Mouse (Mus musculus): ENCODE data around the gene Slit3.

Gene Slit3

DNA sequence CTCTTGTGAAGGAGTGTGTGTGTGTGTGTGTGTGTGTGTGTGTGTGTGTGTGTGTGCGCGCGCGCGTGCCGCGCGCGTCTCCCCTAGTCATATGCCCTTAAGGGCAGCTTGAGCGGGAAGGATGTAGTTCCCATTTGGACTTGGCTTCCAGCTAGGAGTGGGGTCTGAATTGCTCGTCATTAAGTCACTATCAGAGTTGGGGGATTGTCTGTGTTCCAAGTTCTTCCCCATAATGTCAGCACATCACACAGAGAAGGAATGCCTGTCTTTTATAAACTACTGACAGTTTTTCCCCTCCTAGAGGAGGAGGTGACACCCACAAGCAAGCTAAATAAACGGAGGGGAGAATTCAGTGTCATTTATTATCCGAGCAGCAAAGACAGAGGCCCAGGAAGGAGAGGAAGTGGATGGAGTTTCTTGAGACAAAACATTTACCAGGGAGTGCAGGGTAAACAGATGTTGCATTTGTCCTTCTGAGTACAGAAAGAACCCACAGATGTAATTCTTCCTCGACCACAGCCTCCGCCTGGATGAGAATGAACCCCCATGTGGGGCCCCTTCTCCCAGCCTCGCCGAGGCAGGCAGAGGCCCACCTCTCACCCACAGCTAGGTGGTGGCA is 3.6 kb downstream of the Slit3 start:
- DNase-seq (ENCODE audit: low spot score): no peak

DNA sequence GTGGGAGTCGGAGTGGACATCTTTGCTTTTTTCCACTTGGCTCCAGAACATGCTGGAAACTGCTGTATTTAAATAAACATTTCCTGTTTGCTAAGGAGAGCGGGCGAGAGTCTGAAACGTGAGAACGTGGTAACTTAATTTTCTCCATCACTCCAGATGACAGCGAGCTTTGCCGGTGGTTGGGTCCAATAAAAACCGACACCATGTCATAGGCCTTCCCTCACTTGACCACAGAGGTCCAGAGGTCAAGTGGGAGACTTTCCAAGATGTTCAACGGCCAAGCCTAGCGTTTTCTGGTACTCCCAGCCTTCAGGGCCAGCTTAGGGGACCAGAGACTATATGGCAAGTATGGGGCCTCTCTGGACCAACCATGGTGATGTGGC is 4.1 kb downstream of the Slit3 start:
- DNase-seq (ENCODE audit: low spot score): no peak

DNA sequence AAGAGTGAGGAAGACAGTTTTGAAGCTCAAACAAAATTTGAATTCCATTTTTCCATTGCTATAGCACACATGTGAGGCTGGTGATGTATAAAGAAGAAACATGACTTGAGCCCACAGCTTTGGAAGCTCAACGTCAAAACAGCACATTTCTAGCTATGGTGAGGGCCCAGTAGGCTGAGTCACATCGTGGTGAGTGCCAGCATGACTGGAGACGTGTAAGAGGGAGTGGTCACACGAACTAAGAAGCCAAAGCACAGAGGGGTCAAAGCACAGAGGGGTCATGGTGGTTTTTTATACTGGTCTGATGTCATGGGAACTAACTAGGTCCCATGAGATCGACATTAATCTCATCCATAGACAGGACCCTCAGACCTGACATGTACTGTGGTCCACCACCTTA is 10.7 kb downstream of the Slit3 start:
- DNase-seq (ENCODE audit: low spot score): no peak

DNA sequence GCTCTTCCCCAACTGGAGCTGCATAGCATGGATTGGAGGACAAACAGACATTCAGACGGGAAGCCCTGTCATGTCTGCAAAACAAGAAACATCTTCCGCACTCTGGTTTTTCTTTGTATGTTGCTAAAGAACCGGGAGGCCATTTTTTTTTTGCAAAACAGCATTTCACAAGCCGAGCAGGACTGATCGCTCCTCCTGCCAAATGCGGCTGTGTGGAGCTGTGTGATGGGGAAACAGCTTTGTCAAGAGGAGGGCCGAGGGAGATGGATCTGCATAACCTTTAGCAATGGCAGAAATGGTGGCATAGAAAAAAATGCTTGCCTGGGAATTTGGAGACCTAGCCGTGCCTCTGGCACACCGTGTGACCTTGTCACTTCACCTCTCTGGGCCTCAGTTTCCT is 15.6 kb downstream of the Slit3 start:
- no peak for DNase-seq (ENCODE audit: low spot score)

DNA sequence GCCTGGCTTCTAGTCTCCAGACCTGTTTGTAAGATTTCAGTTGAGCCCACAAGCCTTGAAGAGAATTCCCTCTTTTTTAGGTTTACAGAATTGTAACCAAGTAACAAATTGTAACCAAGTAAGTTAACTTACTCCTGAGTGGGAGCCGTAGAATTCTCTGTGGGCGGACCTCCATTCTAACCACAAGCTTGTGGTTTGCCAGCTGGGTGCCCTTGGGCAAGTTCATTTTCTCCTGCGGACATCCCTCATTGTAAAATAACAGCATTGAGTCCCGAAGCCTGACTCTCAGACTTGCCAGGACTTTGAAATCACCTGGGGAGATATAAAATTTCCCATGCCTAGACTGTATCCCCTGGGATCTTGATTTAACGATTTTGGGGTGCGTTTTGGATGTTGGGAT is 19.1 kb downstream of the Slit3 start:
- DNase-seq (ENCODE audit: low spot score): no peak

DNA sequence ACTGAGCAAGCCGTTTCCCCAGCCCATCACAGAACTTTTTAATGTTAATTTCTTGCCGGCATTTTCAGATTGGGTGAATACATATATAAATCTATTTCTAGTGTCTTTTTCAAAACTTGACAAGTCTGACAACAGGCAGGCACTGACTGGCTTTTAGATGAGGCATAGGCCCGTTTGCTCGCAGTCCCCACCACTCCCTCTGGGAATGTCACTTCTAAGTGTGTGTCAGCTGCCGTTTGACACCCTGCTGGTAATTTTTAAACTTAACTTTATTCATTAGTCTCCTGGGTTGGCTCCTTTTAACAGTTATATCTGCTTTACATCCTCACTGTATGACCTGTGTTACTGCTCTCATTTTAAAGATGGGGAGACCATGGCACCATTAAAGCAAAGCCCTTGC is 21.2 kb downstream of the Slit3 start:
- no peak for DNase-seq (ENCODE audit: low spot score)

DNA sequence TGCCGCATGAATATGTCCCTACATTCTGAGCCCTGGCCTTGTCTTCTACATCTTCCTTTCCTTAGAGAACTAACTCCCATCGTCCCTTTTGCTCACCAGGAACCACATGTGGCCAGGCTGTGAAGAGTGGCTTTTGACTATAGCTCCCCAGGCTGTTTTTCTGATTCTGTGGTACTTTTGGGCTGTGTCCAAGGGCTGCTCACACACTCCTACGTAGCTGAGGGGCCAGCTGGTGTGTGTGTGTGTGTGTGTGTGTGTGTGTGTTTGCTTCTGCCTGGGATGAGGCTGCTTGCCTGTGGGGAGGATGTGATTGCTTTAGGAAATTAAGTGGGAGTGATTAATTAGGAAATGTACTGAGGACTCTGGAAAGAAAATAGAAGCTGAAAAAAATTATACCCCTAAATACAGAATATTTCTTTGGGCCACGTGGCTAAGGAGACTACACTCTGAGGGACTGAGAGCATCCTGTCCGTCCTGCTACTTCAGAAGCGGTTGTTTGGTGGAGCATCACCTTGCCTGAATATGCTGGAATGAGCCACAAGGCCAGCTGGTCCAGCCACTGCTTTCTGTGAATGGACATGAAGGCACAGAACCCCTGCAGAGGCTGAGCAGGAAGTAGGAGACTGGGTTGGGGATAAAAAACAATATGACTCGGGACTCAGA is 21.8 kb downstream of the Slit3 start:
- DNase-seq (ENCODE audit: low spot score): no peak

DNA sequence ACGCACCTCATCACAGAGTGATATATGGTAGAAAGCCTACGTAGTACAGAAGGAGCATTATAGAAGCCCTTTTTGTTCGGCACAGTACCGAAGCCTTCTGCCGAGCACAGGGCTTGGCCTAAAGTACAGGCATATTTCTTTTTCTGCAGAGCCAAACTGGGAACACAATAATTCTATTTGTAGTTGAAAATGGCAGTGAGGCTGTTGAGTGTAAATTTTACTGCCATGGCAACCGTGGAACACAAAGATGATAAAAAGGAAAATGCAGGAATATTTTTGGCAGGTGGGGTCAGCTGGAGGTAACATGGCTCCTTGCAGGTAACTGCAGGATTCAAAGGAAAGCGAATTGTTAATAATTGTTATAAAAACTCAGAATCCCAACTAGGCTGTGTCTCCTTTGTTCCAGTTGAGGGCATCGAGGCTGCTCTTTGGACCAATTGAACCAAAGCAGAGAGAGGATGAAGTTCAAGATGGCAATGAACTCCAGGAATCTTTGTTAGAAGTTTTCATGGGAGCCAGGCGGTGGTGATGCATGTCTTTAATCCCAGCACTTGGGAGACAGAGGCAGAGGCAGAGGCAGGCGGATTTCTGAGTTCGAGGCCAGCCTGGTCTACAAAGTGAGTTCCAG is 26.9 kb downstream of the Slit3 start:
- DNase-seq (ENCODE audit: low spot score): no peak

DNA sequence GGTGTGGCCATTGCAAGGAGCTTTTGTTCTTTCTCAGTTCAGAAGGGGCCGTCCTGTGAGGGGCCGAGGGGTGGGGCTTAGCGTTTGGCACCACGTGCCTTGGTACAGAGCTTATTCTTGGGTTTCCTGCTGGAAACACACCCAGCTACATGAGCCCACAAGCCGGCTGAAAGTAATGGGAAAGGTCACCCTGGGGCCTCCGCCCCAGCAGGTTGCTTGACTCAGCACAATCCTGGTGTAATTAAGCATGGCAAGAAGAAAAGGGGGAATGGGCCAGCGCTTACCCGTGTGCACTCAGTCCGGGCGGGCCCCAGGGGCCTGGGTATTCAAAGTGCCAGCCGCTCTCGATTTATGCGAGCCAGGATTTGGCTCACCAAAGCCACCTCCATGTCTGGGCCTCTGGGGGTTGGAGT is 30.5 kb downstream of the Slit3 start:
- DNase-seq (ENCODE audit: low spot score): no peak

DNA sequence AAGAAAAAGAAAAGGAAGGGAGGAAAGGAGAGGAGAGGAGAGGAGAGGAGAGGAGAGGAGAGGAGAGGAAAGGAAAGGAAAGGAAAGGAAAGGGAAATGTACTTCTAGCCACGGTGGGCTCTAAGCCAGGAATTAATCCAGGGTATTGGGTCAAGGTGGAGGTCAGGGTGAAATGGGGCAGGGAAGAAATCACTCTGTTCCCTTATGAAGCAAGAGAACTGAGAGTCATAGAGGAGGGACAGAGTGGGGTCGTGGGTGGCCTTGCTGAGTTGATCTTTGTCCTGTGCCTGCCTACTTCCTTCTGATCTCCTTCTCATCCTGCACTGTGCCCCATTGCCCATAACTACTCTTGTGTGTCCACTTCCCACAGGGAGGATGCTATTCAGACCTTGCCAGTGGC is 31.9 kb downstream of the Slit3 start:
- no peak for DNase-seq (ENCODE audit: low spot score)

DNA sequence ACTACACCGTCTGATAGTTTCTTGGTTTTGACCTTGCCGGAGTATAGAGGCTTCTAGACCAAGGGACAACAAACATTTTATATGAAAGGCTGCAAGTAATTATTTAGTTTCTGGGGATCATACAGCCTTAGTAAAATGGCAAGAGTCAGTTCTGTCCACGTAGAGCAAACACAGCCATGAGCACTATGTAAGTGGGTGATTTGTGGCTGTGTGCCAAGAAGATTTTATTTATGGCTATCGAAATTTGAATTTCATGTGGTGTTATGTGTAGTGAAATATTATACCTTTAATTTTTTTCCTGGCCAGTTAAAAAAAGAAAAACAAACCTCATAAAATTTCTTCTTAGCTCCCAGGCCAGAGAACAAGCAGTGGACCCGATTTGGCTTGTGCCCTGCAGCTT is 33.4 kb downstream of the Slit3 start:
- no peak for DNase-seq (ENCODE audit: low spot score)

DNA sequence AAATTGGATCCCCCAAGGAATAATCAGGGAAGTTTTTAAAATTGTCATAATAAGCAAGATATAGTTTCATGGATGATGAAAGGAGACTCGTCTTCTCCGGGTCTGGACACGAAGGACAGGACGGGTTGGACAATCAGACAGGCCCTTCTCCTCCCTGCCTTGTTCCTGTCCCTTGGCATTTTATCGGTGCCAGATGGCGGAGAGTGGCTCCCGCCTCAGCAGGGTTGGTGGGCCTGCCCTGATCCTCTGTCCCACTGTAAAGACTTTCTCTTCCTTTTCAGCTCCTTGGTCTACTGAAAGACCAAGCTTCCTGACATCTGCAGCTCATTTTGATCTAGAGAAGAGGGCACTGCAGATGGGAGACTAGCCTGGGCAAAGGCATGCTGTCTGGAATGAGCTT is 34.3 kb downstream of the Slit3 start:
- no peak for DNase-seq (ENCODE audit: low spot score)

DNA sequence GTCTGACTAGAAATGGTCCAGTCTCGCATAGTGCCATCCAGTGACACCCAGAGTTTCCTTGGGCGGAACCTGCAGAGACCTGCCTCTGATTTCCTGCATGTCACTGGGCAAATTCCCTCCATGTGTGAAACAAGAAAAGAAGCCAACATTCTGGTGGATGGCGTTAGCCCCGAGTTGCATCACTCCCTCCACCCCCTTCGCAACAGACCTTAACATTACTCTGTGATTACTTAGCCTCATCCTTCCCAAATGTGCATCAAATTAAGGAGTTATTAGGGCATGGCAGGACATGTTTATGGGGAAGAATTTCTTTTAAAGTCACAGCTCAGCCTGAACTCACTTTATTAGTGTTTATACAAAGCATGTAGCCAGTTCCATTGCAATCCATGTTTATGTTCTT is 35.7 kb downstream of the Slit3 start:
- DNase-seq (ENCODE audit: low spot score): no peak

DNA sequence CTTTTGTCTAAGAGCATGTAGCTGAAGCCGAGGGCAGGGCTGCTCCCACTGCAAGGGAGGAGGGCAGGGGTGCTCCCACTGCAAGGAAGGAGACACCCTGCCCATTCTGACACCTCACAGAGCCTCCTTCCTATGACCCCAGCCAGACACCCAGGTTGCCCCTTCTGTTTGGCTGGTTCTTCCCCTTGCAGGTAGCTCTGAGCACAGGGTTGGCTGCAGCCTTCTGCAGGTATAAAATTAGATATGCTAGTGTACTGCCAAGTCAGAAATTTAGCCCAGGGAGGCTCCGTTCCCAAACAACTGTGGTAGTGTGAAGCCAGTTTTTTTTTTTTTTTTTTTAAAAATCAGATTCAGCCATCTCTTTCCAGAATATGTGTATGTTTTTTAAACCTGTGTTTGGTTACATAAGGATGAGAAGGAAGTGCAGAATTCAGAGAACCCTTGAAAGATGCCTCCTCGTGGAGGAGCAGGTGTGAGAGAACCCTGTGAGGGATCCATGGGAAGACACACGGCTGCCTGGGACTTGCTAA is 39.7 kb downstream of the Slit3 start:
- no peak for DNase-seq (ENCODE audit: low spot score)

DNA sequence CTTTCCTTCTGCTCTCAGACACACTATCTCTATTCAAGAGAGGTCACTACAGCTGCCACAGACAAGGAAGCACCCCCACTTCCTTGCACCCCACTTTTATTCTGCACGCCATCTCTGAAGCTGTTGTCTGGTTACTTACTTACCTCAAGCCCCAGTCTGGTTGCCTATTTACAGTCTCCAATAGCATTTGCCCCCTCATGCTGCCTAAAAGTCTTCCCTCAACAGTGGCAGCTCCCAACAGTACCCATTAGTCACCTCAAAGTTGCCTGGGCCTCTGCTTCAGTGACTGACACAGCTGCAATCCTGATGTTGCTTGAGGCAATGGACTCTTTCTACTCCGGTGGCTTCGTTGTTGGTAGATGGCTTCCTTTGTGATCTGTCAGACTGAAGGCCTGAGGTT is 42.4 kb downstream of the Slit3 start:
- no peak for DNase-seq (ENCODE audit: low spot score)

DNA sequence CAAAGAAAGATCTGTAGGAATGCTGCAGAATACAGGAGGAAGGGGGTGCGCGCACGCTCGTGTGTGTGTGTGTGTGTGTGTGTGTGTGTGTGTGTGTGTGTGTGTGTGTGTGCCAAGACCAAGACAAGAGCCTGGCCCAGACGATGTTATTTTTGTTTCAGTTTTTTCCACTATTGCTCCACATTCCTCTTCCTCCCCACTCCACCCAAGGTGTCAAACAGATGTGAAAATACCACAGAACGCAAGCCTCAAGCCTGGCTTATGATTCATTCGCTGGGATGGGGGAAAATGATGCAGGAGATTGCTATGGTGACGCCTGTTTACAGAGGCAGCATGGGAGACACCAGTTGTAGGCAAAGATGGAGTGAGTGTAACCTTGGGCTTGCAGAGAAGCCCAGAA is 46.2 kb downstream of the Slit3 start:
- DNase-seq (ENCODE audit: low spot score): no peak

DNA sequence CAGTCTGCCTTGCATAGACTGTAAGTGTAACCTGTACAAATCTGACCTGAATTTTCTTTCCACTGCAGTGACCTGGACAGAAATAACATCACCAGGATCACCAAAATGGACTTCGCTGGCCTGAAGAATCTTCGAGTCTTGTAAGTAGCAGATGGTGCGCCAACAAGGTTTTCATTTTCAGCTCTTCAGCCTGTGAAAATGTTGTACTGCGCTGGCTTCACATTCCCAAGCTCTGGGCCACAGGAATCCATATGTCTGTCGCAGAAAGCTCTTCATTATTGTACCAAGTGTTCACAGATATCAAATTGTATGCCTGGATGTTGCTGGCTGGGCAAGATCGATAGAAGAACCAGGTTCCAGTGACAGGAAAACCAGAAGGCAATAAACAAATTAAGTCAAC is 50.5 kb downstream of the Slit3 start:
- no peak for DNase-seq (ENCODE audit: low spot score)

DNA sequence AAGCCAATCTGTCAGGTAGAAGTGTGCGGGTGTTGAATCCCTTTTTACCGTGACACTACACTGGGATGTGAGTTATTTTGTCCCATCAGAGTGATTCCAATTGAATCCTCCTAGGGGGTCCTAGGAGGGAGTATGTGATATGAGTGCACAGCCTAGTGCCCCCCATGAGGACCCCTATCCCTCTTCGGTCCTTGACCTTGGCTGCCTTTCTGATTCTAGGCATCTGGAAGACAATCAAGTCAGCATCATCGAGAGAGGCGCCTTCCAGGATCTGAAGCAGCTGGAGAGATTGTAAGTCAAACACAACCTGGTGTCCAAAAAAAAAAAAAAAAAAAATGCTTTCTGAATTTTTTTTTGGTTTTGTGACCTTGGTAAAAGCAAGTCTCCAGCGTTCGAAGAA is 56.5 kb downstream of the Slit3 start:
- DNase-seq (ENCODE audit: low spot score): no peak

DNA sequence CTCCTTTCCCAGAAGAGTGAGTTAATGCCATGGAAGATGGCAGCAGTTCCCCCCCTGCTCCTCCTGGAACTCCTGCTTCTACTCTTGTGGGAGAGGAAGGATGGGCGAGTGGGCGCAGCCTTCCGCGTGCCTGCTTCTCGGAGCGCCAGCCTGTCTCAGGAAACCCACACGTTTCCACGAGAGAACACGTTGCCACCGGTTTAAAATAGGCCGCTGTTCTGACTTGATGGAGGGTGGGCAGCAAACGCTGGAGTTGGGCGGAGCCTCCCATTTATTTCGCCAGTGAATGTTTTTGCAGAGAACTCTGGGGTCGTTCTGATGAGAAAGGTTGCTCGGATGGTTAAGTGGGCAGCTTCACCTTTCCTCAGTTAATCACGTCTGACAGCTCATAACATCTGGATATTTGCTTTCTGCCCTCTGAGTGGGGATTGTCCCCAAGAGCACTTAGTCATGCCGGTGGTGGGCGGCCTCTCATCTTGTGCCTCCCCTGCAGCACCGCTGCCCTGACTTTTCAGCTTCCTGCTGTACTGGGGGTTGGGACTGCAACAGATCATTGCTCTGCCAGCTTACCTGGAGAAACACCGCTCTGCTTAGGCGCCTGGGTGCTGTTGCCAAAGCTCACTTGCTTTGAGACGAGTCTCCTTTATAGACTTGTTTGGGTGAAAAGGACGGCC is 57.3 kb downstream of the Slit3 start:
- no peak for DNase-seq (ENCODE audit: low spot score)

DNA sequence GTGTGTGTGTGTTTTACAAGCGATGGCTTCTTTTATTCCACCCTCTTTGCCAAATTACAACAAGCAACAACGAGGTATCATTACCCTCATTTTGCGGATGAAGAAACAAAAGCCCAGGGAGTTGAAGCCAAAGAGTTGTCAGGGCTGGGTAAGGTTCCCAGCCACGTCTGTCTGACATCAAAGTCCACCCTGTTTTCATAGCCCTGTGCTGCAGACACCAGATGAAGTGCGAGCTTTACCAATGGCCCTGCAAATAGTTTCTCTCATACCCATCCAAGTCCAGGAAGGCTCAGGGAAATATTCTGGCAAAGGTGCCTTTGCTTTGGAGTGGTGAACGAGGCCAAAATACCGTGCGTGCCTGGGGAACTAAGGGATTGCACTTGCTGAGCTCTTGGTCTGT is 58.3 kb downstream of the Slit3 start:
- no peak for DNase-seq (ENCODE audit: low spot score)

DNA sequence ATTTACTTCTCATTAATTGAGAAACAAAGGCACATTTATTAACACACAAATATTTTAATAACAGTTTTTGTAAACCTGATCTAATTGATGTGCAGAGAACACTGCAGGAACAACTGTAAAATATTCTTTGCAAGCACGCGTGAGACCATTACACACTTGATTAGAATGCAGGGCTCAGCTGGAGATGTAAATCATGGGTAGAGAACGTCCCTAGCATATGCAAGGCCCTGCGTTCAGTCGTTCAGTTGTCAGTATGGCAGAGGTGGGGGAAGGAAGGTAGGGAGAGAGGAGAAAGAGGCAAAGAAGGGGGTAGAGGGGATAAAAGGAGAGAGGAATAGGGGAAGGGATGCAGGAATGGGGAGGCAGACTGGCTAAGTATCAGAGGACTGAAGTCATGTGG is 61.9 kb downstream of the Slit3 start:
- no peak for DNase-seq (ENCODE audit: low spot score)

DNA sequence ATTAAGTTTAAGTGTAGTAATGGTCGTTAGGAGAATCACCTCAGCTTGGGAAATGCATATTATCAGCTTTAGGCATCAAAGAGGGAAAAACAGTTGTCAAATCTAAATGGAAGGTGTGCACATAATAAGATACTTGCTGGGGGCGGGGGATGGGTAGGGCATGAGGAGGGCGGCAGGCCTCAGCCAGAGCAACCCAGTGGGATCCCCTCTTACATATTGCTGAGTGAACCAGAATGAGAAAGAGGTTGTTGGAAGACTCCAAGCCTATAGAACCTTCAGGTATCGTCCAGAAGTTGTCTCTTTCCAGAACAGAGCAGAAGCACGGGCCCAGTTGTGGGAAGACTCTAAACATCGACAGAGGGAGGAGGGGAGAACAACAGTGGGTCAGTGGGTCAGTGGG is 73.8 kb downstream of the Slit3 start:
- DNase-seq (ENCODE audit: low spot score): no peak

DNA sequence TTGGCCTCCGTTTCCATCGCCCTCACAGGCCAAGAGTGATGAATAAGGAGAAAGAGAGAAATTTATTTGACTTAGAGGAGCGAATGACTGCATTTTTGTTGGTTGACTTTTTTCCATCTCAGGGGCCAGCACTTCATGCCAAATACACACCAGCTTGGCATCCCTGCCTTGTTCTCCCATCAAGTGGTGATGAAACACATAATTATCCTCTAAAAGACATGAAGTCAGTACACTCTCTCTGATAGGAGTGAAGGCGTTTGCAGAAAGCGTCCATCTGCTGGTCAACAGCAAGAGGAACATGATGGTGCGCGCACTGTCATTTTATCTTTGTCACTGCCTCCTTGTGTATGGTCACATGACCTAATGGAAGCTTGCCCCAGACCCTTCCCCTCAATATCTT is 75.8 kb downstream of the Slit3 start:
- DNase-seq (ENCODE audit: low spot score): no peak

Data from c-Kit-positive CD71-positive TER-119-positive erythroid progenitor cells, embryonic 14.5 days (primary cell).